Mouse (Mus musculus): Measurements from ENCODE around the gene Tmprss6.

Gene Tmprss6

GRCm38 (mm10) chr15:78447746-78448535, 20.5 kb downstream of the Tmprss6 start:
- peak; percentile 92 to 99 for DNase-seq (ENCODE audit: low spot score in 2 of 2)

GRCm38 (mm10) chr15:78447121-78447520, 21.3 kb downstream of the Tmprss6 start:
- no peak for DNase-seq (ENCODE audit: low spot score in 2 of 2)

- no peak for DNase-seq (ENCODE audit: low spot score in 2 of 2)
These were observed 24.6 kb downstream of the Tmprss6 start for GRCm38 (mm10) chr15:78443857-78444256.

- no peak for DNase-seq (ENCODE audit: low spot score in 2 of 2)
These were observed 26.2 kb downstream of the Tmprss6 start for GRCm38 (mm10) chr15:78442231-78442630.

GRCm38 (mm10) chr15:78438973-78439372, 29.5 kb downstream of the Tmprss6 start:
- DNase-seq (ENCODE audit: low spot score in 2 of 2), result no peak

GRCm38 (mm10) chr15:78438505-78438904, 29.9 kb downstream of the Tmprss6 start:
- DNase-seq (ENCODE audit: low spot score in 2 of 2), result no peak

- no peak for DNase-seq (ENCODE audit: low spot score in 2 of 2)
These were observed 30.4 kb downstream of the Tmprss6 start for GRCm38 (mm10) chr15:78438018-78438394.

- no peak for DNase-seq (ENCODE audit: low spot score in 2 of 2)
These were observed 31.0 kb downstream of the Tmprss6 start for GRCm38 (mm10) chr15:78437237-78438017.

- peak in 1 of 2 experiments; percentile 50 for DNase-seq (ENCODE audit: low spot score in 2 of 2)
These were observed 31.8 kb downstream of the Tmprss6 start for GRCm38 (mm10) chr15:78436380-78437192.

GRCm38 (mm10) chr15:78435681-78436080, 32.8 kb downstream of the Tmprss6 start:
- no peak for DNase-seq (ENCODE audit: low spot score in 2 of 2)

GRCm38 (mm10) chr15:78434896-78435520, 33.4 kb downstream of the Tmprss6 start:
- no peak for DNase-seq (ENCODE audit: low spot score in 2 of 2)

GRCm38 (mm10) chr15:78431541-78432121, 36.8 kb downstream of the Tmprss6 start:
- no peak for DNase-seq (ENCODE audit: low spot score in 2 of 2)

- no peak for DNase-seq (ENCODE audit: low spot score in 2 of 2)
These were observed 37.6 kb downstream of the Tmprss6 start for GRCm38 (mm10) chr15:78430874-78431273.

- no peak for DNase-seq (ENCODE audit: low spot score in 2 of 2)
These were observed 38.4 kb downstream of the Tmprss6 start for GRCm38 (mm10) chr15:78429871-78430622.

GRCm38 (mm10) chr15:78429139-78429459, 39.3 kb downstream of the Tmprss6 start:
- no peak for DNase-seq (ENCODE audit: low spot score in 2 of 2)

- DNase-seq (ENCODE audit: low spot score in 2 of 2), result no peak
These were observed 39.9 kb downstream of the Tmprss6 start, which contains the start of gene Kctd17 for GRCm38 (mm10) chr15:78428391-78429138. TSS of gene Kctd17 (plus strand) at chr15:78428564.

GRCm38 (mm10) chr15:78425230-78425629, 43.2 kb downstream of the Tmprss6 start:
- DNase-seq (ENCODE audit: low spot score in 2 of 2), result no peak

- DNase-seq (ENCODE audit: low spot score in 2 of 2), result no peak
These were observed 43.9 kb downstream of the Tmprss6 start for GRCm38 (mm10) chr15:78424507-78424906.

GRCm38 (mm10) chr15:78422046-78422956, 46.1 kb downstream of the Tmprss6 start:
- DNase-seq (ENCODE audit: low spot score in 2 of 2), result peak; percentile 87 to 96
